Mouse (Mus musculus) heart, postnatal 25 days (tissue): Measurements from ENCODE around the gene Usp35. TPM values are rescaled to one million over a fixed set of nuclear protein-coding genes. Genes with fewer than 3 reads are reported as not detected.
A peak's percentile ranks its signal among the peaks of the same experiment; 100 is the strongest.

Experiments
- DNase-seq: peaks from one replicate; pipeline ENCODE4 v3.0.0; 2022; ENCODE audit warnings: low spot score
- intact Hi-C: fragments of 180-260 bp; cut with DNase I; formaldehyde crosslinking; loops from one replicate; pipeline ENCODE4 v1.15.1; 2025
- total RNA-seq, 2 experiments: library from RNA; stranded (reverse); gene quantifications; 2 replicates each; pipeline ENCODE4 v1.2.3; 2021

Usp35 gene
- total RNA-seq, 2 experiments from 2014 or later = 0.61 to 0.65 TPM

- intact Hi-C loops = no loop called here
Observed at GRCm38 (mm10) chr7:97347464-97347863, 15.6 kb upstream of the Usp35 start.

GRCm38 (mm10) chr7:97346822-97347166, 15.0 kb upstream of the Usp35 start:
- DNase-seq = no peak

More at GRCm38 (mm10) chr7:97347464-97347863, 15.6 kb upstream of the Usp35 start:
- DNase-seq = no peak

GRCm38 (mm10) chr7:97346111-97346821, 14.4 kb upstream of the Usp35 start:
- intact Hi-C loops = no loop called here
- DNase-seq = no peak

More at GRCm38 (mm10) chr7:97346822-97347166, 15.0 kb upstream of the Usp35 start:
- intact Hi-C loops = no loop called here

- DNase-seq = peak; percentile 47
- intact Hi-C loops = no loop called here
Observed at GRCm38 (mm10) chr7:97345229-97345871, 13.5 kb upstream of the Usp35 start.

- intact Hi-C loops = no loop called here
- DNase-seq = no peak
Observed at GRCm38 (mm10) chr7:97344655-97345054, 12.8 kb upstream of the Usp35 start.

- intact Hi-C loops = no loop called here
- no peak for DNase-seq
Observed at GRCm38 (mm10) chr7:97342961-97343360, 11.1 kb upstream of the Usp35 start.

- intact Hi-C loops = no loop called here
- DNase-seq = no peak
Observed at GRCm38 (mm10) chr7:97340907-97341849, 9.4 kb upstream of the Usp35 start.

- intact Hi-C loops = loop anchor here (10.0 kb wide), 1 partner anchor 145 kb away; the partner anchor contains the start of gene Ints4
- no peak for DNase-seq
Observed at GRCm38 (mm10) chr7:97339623-97340022, 7.8 kb upstream of the Usp35 start.

GRCm38 (mm10) chr7:97338593-97338992, 6.8 kb upstream of the Usp35 start:
- no peak for DNase-seq
- intact Hi-C loops = loop anchor here (10.0 kb wide), 1 partner anchor 146 kb away; the partner anchor contains the start of gene Ints4

GRCm38 (mm10) chr7:97336678-97337077, 4.9 kb upstream of the Usp35 start:
- DNase-seq = no peak
- intact Hi-C loops = loop anchor here (10.0 kb wide), 1 partner anchor 148 kb away; the partner anchor contains the start of gene Ints4

GRCm38 (mm10) chr7:97334406-97334805, 2.6 kb upstream of the Usp35 start:
- no peak for DNase-seq
- intact Hi-C loops = loop anchor here (10.0 kb wide), 1 partner anchor 150 kb away; the partner anchor contains the start of gene Ints4

- DNase-seq = no peak
- intact Hi-C loops = loop anchor here (10.0 kb wide), 1 partner anchor 151 kb away; the partner anchor contains the start of gene Ints4
Observed at GRCm38 (mm10) chr7:97333113-97333898, 1.5 kb upstream of the Usp35 start.

- no peak for DNase-seq
- intact Hi-C loops = loop anchor here (10.0 kb wide), 1 partner anchor 152 kb away; the partner anchor contains the start of gene Ints4
Observed at GRCm38 (mm10) chr7:97332667-97333041, 834 bp upstream of the Usp35 start.

GRCm38 (mm10) chr7:97330931-97331645, 732 bp downstream of the Usp35 start:
- no peak for DNase-seq
- intact Hi-C loops = loop anchor here (10.0 kb wide), 1 partner anchor 154 kb away; the partner anchor contains the start of gene Ints4

- intact Hi-C loops = loop anchor here (10.0 kb wide), 1 partner anchor 155 kb away; the partner anchor contains the start of gene Ints4
- no peak for DNase-seq
Observed at GRCm38 (mm10) chr7:97329676-97330075, 2.1 kb downstream of the Usp35 start.

GRCm38 (mm10) chr7:97328891-97329588, 2.8 kb downstream of the Usp35 start:
- intact Hi-C loops = no loop called here
- no peak for DNase-seq

GRCm38 (mm10) chr7:97327376-97327775, 4.4 kb downstream of the Usp35 start:
- intact Hi-C loops = no loop called here
- no peak for DNase-seq
